Mouse (Mus musculus) right cerebral cortex, adult 2 months (tissue): ENCODE results near the gene Hist1h2bp.
A peak's percentile ranks its signal among the peaks of the same experiment; 100 is the strongest.
"Not testable (repeated sequence)": the region's sequence is repeated elsewhere in the genome, so short reads cannot be mapped to it uniquely, and the experiment has no call there.

Experiments used
- DNase-seq, 2 experiments: peaks; one replicate each; pipeline ENCODE4 v3.0.0; 2021 to 2022; ENCODE audit warnings: low spot score in 2 of 2

Gene Hist1h2bp

GRCm38 (mm10) chr13:21783255-21783617 lies 4.0 kb upstream of the Hist1h2bp start, which contains the start of gene Hist1h3i:
TSS of gene Hist1h3i (minus strand) at chr13:21783370.
- peak; percentile 58 to 69 for DNase-seq

DNA sequence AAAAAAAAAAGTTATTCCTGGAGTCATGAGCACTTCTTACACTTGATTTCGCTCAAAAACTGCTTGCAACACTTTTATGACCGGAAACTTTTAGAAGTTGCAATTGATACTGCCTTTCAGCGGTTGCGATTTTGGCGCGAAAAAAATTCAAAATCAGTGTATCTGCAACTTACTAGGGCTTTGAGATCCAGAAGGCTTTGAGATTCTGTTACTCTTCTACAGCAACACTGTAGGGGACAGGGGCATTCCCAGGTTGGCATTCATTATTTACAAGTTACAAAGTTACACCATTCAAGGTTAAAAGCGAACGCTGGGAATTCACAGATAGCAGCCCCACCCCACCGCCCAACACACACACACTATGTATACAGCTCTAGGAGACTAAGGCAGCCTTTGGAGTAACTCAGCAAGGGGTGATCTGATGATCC lies 3.5 kb upstream of the Hist1h2bp start:
- no peak for DNase-seq

- no peak for DNase-seq
These were observed 3.0 kb upstream of the Hist1h2bp start for GRCm38 (mm10) chr13:21784311-21784710.

GRCm38 (mm10) chr13:21786189-21786898 lies 917 bp upstream of the Hist1h2bp start:
- DNase-seq: no peak

GRCm38 (mm10) chr13:21787760-21788593 lies 716 bp downstream of the Hist1h2bp start:
- DNase-seq: no peak

DNA sequence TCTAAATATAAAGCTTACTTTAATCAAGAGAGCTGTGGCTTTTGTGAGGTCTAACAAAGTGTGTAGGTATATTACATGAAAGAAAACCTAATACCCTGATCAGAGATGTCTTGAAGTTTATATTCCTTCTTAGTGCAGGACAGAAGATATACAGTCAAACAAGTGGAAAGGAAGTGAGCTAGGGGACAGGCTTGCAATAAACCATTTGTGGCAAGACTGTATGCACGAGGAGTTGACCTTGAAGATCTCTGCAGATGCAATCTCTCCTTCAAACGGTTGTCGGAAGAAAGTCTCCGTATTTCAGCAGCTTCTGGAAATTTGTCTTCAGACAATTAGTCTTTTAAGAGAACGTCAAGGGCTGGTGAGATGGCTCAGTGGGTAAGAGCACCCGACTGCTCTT lies 2.7 kb downstream of the Hist1h2bp start:
- DNase-seq: no peak

DNA sequence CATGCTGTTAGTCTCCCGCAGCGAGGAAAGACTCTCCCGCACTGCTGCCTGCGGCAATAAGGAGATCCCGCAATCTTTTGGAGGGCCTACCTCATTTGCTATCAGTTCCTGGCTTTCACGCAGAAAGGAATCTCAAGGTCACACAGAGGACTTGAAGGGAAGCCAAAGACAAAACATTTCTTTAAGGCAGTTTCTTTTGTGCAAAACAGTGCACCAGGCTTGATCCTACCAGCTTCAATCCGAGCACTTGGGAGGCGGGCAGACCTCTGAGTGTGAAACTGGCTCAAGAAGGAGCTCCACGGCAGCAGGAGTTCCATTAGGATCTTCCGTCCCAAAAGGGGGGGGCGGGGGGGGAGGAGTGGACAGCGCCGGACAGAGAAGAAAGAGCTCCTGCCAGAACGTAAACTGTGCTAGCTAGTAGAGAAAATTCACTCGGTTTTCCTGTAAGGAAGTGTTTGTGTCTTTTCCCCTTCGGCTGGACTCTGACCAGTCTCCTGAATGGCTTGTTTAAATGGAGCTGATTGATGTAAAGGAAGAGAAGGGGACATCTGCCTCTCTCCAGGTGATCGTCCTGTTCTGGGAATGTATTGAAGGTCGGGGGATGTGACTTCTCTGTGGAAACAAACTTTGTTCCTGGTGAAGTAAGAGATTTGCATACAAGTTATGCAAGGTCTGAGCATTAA lies 3.5 kb downstream of the Hist1h2bp start:
- no peak for DNase-seq

GRCm38 (mm10) chr13:21795584-21795983 lies 8.3 kb downstream of the Hist1h2bp start:
- DNase-seq: no peak

GRCm38 (mm10) chr13:21797163-21797562 lies 9.9 kb downstream of the Hist1h2bp start:
- DNase-seq: not testable (repeated sequence)

DNA sequence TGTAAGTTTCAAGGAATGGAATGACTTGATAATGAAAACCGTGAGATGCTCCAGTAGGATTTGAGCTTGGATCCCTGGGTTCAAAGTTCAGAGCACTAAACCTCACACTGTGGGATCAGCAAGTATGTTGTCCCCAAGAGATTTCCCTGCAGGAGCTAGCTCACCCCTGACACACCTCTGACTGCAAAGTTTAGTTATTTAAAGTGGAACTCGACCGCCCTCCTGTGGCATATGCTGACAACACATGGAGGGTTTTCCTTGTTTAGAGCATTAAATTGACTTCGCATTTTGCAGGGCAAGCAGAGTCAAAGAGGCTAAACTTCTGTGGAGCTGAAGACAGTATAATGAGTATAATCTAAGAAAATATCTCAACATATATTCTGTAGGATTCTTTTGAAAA lies 15.8 kb downstream of the Hist1h2bp start:
- DNase-seq: not testable (repeated sequence)

DNA sequence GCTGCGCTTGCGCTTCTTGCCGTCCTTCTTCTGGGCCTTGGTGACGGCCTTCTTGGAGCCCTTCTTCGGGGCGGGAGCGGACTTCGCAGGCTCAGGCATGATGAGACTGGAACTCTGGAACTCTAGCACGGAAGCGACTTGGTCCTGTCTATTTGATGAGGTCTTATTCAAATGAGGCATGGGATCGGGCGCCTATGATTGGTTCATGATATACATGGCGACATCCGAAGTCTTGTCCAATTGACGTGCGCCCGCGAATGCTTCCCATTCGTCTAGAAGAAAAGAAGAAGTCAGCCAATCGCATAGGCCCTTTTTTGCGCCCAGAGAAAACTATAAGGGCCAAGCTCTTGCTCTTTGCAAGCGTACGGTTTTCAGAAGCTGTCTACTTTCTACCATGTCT lies 22.8 kb downstream of the Hist1h2bp start, which contains the start of the genes Hist1h2bq and Hist1h2ao:
Hist1h2bq (minus strand) TSS at position 125 of the 400 bp plus-strand sequence.
Hist1h2ao (plus strand) TSS at position 393 of the 400 bp plus-strand sequence.
- not testable (repeated sequence) for DNase-seq

DNA sequence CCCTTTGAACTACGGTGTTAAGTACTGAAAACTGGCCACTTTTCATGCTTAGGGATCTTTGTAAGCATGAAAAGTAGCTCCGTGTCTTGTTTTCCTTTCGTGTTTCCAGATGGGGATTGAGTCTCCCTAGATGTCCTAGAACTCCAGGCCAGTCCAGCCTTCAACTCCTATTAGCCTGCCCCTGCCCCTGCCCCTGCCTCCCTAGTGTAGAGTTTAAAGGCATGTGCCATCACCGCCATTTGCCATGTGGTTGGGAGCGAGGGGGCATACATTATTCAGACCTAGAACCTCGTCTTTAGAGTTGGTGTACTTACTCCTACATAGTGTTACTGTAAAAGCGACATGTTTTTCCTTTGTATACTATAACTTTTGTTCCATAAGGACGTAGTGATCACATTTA lies 23.8 kb downstream of the Hist1h2bp start:
- not testable (repeated sequence) for DNase-seq

DNA sequence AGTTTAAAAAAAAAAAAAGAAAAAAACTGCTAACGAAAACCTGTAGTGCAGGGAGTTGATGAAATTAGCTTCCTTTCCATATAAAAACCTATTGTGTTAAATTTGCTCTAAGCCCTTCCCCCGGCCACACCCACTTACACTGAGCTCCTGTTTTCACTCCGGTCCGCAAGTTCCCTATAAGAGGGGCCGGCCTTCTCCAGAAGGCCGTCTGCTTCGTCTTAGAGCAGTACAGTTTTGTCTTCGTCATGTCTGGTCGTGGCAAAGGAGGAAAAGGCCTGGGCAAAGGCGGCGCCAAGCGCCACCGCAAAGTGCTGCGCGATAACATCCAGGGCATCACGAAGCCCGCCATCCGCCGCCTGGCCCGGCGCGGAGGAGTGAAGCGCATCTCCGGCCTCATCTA lies 24.3 kb downstream of the Hist1h2bp start, which contains the start of gene Hist1h4m:
Hist1h4m (plus strand) TSS at position 208 of the 400 bp plus-strand sequence.
- peak; percentile 54 to 56 for DNase-seq

GRCm38 (mm10) chr13:21812092-21812491 lies 24.8 kb downstream of the Hist1h2bp start:
- not testable (repeated sequence) for DNase-seq

GRCm38 (mm10) chr13:21820082-21820890 lies 33.0 kb downstream of the Hist1h2bp start:
- DNase-seq: not testable (repeated sequence)

GRCm38 (mm10) chr13:21828511-21828910 lies 41.2 kb downstream of the Hist1h2bp start:
- no peak for DNase-seq

DNA sequence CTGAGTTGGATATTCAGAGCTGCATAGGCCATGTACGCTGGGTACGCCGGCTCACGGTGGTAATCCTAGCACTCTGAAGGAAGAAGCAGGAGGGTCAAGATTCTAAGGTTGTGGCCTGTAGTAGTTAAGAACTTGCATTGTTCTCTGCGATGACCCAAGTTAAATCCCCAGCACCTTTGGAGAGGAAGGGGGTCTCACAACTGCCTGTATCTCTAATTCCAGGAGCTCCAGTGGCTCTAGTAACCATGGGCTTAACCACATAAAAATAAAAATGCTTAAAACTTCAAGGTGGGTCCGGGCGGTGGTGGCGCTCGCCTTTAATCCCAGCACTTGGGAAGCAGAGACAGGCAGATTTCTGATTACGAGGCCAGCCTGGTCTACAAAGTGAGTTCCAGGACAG lies 43.1 kb downstream of the Hist1h2bp start:
- no peak for DNase-seq

DNA sequence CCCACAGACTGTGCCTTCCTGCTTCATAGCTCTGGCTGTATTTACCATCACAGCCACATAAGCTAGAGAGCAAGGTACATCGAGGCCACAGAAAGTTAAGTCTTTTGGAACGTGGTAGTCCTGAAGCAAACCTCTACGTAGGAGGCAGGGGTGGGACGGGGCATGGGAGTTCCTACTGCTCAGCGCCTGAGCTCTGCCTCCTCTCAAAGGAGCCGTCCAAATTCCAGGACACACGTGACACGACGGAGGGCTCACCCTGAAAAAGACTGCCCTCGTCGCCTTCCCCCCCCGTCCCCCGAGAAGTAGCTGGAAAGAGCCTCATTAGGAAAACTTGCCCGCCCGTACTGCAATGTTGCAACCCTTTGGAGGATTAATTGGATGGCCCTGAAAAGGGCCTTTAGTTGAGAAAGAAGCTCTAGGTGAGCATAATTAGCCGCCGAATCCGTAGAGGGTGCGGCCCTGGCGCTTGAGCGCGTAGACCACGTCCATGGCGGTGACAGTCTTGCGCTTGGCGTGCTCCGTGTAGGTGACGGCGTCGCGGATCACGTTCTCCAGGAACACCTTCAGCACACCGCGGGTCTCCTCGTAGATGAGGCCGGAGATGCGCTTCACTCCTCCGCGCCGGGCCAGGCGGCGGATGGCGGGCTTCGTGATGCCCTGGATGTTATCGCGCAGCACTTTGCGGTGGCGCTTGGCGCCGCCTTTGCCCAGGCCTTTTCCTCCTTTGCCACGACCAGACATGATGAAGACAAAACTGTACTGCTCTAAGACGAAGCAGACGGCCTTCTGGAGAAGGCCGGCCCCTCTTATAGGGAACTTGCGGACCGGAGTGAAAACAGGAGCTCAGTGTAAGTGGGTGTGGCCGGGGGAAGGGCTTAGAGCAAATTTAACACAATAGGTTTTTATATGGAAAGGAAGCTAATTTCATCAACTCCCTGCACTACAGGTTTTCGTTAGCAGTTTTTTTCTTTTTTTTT lies 44.4 kb downstream of the Hist1h2bp start, which contains the start of gene Hist1h4n:
Hist1h4n (minus strand) TSS at position 779 of the 977 bp plus-strand sequence.
- peak; percentile 36 to 42 for DNase-seq

- DNase-seq: not testable (repeated sequence)
These were observed 46.2 kb downstream of the Hist1h2bp start, which contains the start of the genes Hist1h2ap and Hist1h2br for GRCm38 (mm10) chr13:21833461-21833860. TSS of gene Hist1h2ap (minus strand) at chr13:21833507. TSS of gene Hist1h2br (plus strand) at chr13:21833743.
